Mouse (Mus musculus): ENCODE data around the gene Zfp518a. TPM values are rescaled to one million over a fixed set of nuclear protein-coding genes. Genes with fewer than 3 reads are reported as not detected.

The Zfp518a gene
- polyA plus RNA-seq, 1 experiment from 2014 or later = 12.0 TPM

- Histone ChIP-seq H3K4me1 (peaks cover 11% of the 10 kb centered on the region), H3K27me3 (ENCODE audit: low read depth, poor library complexity, severe bottlenecking) (no peaks in the 10 kb centered on the region), H3K9me3 (replicated peaks) (peaks cover 9% of the 10 kb centered on the region), H3K4me3 (no peak overlapping the region), H3K27ac (replicated peaks) (no peak overlapping the region), H3K36me3 (no peaks in the 10 kb centered on the region)
- WGBS = 39% methylated on average over 8 of the region's 8 CpGs
- no peak for DNase-seq (ENCODE audit: low spot score)
These were observed 40.9 kb downstream of the Zfp518a start for GRCm38 (mm10) chr19:40935376-40935775.

DNA sequence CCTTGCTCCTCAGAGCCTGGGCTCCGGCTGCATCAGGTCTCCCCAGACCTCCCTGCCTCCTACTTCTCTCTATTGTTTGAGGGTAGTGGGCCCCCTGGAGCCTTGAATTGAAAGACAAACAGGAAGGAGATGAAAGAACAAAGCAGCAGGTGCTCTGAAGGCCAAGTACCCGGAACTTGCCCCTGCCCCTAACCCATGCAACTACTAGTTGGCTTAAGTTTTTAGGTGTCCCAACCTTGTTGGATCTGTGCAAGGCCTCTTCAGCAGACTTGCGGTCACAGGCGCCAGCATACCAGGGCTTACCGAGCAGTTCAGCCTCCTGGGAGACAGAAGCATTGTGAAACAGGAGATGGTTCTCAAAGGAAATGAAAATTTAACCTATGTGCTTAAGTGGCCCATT is 41.5 kb downstream of the Zfp518a start:
- no peaks in the 10 kb centered on the region for H3K36me3 ChIP-seq
- WGBS = 30% methylated on average over 5 of the region's 5 CpGs
- H3K27ac ChIP-seq (replicated peaks) = no peak overlapping the region
- no peaks in the 10 kb centered on the region for H3K27me3 ChIP-seq (ENCODE audit: low read depth, poor library complexity, severe bottlenecking)
- no peak overlapping the region for H3K4me3 ChIP-seq
- no peak for DNase-seq (ENCODE audit: low spot score)
- peaks cover 9% of the 10 kb centered on the region for H3K9me3 ChIP-seq (replicated peaks)
- H3K4me1 ChIP-seq = peaks cover 11% of the 10 kb centered on the region

DNA sequence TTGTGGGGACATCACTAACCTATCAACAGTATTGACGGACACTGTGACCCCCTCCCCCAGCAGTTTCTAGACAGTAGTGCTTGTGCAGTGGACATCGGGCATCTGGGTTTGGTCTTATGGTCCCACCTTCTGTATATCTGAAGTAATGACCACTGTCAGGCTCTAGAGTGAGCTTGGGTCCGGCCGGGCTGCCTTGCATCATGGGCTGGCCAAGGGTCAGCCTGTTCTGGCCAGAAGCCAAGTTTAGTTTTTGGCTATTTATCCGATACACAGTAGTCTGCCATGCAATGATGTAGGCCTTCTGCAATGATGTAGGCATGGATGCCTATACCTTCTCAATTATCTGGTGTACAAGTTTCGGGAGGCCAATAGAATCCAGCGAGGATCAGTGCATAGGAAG is 49.0 kb downstream of the Zfp518a start:
- DNase-seq (ENCODE audit: low spot score) = no peak
- WGBS = 91% methylated on average over 7 of the region's 7 CpGs
- H3K4me3 ChIP-seq = no peak overlapping the region

GRCm38 (mm10) chr19:40946937-40947577 is 52.6 kb downstream of the Zfp518a start:
- Histone ChIP-seq H3K36me3 (no peaks in the 10 kb centered on the region), H3K4me3 (no peak overlapping the region), H3K9me3 (replicated peaks) (no peaks in the 10 kb centered on the region), H3K27ac (replicated peaks) (no peak overlapping the region), H3K27me3 (ENCODE audit: low read depth, poor library complexity, severe bottlenecking) (no peaks in the 10 kb centered on the region), H3K4me1 (0 out of 2 replicates have a peak, but pooled peaks cover 4% of the 10 kb centered on the region)
- no peak for DNase-seq (ENCODE audit: low spot score)
- WGBS = 87% methylated on average over 4 of the region's 4 CpGs

More for the DNA sequence above, 49.0 kb downstream of the Zfp518a start:
- Histone ChIP-seq H3K4me1 (0 out of 2 replicates have a peak, but pooled peaks cover 6% of the 10 kb centered on the region), H3K27me3 (ENCODE audit: low read depth, poor library complexity, severe bottlenecking) (no peaks in the 10 kb centered on the region), H3K36me3 (no peaks in the 10 kb centered on the region), H3K9me3 (replicated peaks) (peaks cover 9% of the 10 kb centered on the region), H3K27ac (replicated peaks) (no peak overlapping the region)

GRCm38 (mm10) chr19:40958981-40959380 is 64.5 kb downstream of the Zfp518a start:
- Histone ChIP-seq H3K36me3 (no peaks in the 10 kb centered on the region), H3K27ac (replicated peaks) (peak overlapping the region; percentile 42), H3K4me3 (no peak overlapping the region), H3K27me3 (ENCODE audit: low read depth, poor library complexity, severe bottlenecking) (0 out of 2 replicates have a peak, but pooled peaks cover 7% of the 10 kb centered on the region), H3K4me1 (peaks cover 13% of the 10 kb centered on the region), H3K9me3 (replicated peaks) (no peaks in the 10 kb centered on the region)
- no peak for DNase-seq (ENCODE audit: low spot score)
- 13% methylated on average over 1 of the region's 1 CpGs for WGBS

GRCm38 (mm10) chr19:40962988-40963387 is 68.5 kb downstream of the Zfp518a start:
- 52% methylated on average over 12 of the region's 12 CpGs for WGBS
- H3K4me3 ChIP-seq = no peak overlapping the region
- no peak overlapping the region for H3K27ac ChIP-seq (replicated peaks)
- H3K4me1 ChIP-seq = peaks cover 16% of the 10 kb centered on the region
- peak; percentile 57 for DNase-seq (ENCODE audit: low spot score)
- no peaks in the 10 kb centered on the region for H3K36me3 ChIP-seq
- H3K9me3 ChIP-seq (replicated peaks) = no peaks in the 10 kb centered on the region
- 0 out of 2 replicates have a peak, but pooled peaks cover 7% of the 10 kb centered on the region for H3K27me3 ChIP-seq (ENCODE audit: low read depth, poor library complexity, severe bottlenecking)

DNA sequence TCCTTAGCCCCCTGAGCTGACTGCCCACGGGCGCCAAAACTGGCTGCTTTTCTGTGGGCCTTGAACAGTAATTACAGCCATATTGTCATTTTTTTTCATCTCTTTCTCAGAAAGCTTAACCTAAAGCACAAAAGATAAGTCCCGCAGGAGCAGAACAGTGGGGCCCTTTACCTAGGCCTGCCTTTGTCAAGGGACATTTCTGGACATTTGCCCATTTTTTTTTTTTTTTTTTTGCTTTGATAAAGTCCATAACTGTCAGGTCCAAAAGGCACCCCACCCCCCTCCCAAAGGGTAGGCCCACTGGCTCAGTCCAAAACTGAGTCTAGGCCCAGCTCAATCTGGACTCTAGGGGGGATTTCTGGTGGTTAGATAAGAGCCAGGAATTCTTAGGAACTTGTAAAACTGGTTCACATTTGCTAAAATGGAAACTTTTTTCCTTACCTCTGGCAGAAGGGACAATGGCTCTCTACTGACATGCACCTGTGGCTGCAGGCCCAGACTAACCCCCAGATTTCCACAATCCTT is 69.9 kb downstream of the Zfp518a start:
- WGBS = 94% methylated on average over 3 of the region's 3 CpGs
- DNase-seq (ENCODE audit: low spot score) = no peak
- 0 out of 2 replicates have a peak, but pooled peaks cover 7% of the 10 kb centered on the region for H3K27me3 ChIP-seq (ENCODE audit: low read depth, poor library complexity, severe bottlenecking)
- no peaks in the 10 kb centered on the region for H3K9me3 ChIP-seq (replicated peaks)
- H3K4me1 ChIP-seq = peaks cover 9% of the 10 kb centered on the region
- H3K4me3 ChIP-seq = no peak overlapping the region
- H3K36me3 ChIP-seq = no peaks in the 10 kb centered on the region
- no peak overlapping the region for H3K27ac ChIP-seq (replicated peaks)

DNA sequence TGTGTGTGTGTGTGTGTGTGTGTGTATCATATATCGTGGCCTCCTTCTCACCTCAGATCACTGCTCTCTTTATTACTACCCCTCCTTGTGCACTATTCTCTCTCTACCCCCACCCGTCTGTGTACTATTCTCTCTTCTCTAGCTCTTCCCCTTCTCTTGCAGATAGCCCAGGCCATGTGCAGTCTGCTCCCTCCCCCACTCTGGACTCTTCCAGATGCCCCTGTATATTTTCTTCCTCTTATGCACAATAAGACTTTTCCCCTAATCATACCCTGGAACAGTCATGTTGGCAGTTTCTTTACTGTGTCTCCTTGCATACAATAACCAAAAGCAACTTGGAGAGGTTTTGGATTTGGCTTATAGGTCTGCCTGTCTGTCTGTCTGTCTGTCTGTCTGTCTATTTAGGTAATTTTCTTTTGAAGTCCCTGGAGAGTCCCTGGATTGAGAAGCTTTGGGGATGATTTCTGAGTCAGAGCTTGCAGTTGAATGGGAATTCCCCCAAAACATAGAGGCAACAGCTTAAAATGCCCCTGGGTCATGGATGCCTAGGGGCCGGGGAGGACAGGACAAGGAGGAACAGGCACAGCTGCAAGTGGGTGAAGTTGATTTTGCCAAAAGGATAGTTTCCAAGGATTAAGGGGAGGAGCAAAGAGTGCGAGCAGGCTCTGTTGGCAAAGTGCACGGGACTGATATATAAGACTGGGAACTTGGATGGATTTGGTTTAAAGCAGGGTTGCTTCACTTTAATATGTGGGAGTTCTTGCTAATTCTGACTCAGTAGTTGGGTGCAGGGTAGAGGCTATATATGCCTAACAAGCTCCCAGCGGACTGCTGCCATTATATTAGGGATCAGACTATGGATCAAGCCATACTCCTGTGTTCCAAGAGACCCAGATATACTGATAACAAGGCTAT is 70.7 kb downstream of the Zfp518a start:
- DNase-seq (ENCODE audit: low spot score) = no peak
- H3K36me3 ChIP-seq = no peaks in the 10 kb centered on the region
- H3K27me3 ChIP-seq (ENCODE audit: low read depth, poor library complexity, severe bottlenecking) = 0 out of 2 replicates have a peak, but pooled peaks cover 7% of the 10 kb centered on the region
- peaks cover 4% of the 10 kb centered on the region; the same call in 1 of the 2 replicates for H3K4me1 ChIP-seq
- 83% methylated on average over 6 of the region's 6 CpGs for WGBS
- H3K27ac ChIP-seq (replicated peaks) = no peak overlapping the region
- H3K9me3 ChIP-seq (replicated peaks) = no peaks in the 10 kb centered on the region
- H3K4me3 ChIP-seq = no peak overlapping the region

Small RNA genes lying within 50 kb of the gene (microRNA-seq; reads per million reads assigned to microRNA genes)
- 1.5 reads per million for gene Mir8092

Other genes with a start within 250 kb of the Zfp518a start
- gene Cc2d2b, start 146.0 kb upstream of the Zfp518a start, polyA plus RNA-seq (2016; fragmentation: Nextera tagmentation; extraction: Ambion mirVana) = 0.06 and 0.22 TPM in 2 replicates
- gene Ccnj, start 63.4 kb upstream of the Zfp518a start, polyA plus RNA-seq (2016; fragmentation: Nextera tagmentation; extraction: Ambion mirVana) = 38.6 and 39.9 TPM in 2 replicates
- 0.14 and 0.43 TPM in 2 replicates for gene Blnk, start 99.8 kb downstream of the Zfp518a start, polyA plus RNA-seq (2016; fragmentation: Nextera tagmentation; extraction: Ambion mirVana)
- 0.09 TPM in 1 of 2 replicates, not detected in the other for gene Dntt, start 134.6 kb downstream of the Zfp518a start, polyA plus RNA-seq (2016; fragmentation: Nextera tagmentation; extraction: Ambion mirVana)
- not detected in 2 replicates for gene Opalin, start 182.4 kb downstream of the Zfp518a start, polyA plus RNA-seq (2016; fragmentation: Nextera tagmentation; extraction: Ambion mirVana)